Mouse (Mus musculus) limb, embryonic 12.5 days (tissue): Measurements from ENCODE around the gene Mapt. TPM values are rescaled to one million over a fixed set of nuclear protein-coding genes. Genes with fewer than 3 reads are reported as not detected.
"Not testable (repeated sequence)": the region's sequence is repeated elsewhere in the genome, so short reads cannot be mapped to it uniquely, and the experiment has no call there.

Source experiments
- ATAC-seq: fragments of 200-750 bp; cut with Nextera tagmentation; 2 replicates; pipeline ENCODE4 v1.8.0; 2017; ENCODE audit warnings: low read depth, moderate TSS enrichment; ENCODE audit not compliant: insufficient number of reproducible peaks, insufficient read depth, low FRiP score, low TSS enrichment
- H3K27ac ChIP-seq: fragments of 300-500 bp; sonication (generic); 2 replicates; pipeline ENCODE4 v1.5.1; 2016; ENCODE audit warnings: mild to moderate bottlenecking, moderate library complexity
- H3K27me3 ChIP-seq: fragments of 300-500 bp; sonication (generic); 2 replicates; pipeline ENCODE4 v1.6.1; 2016; ENCODE audit warnings: mild to moderate bottlenecking, moderate library complexity
- H3K36me3 ChIP-seq: fragments of 300-500 bp; sonication (generic); 2 replicates; pipeline ENCODE4 v1.6.1; 2016; ENCODE audit warnings: mild to moderate bottlenecking, moderate library complexity
- H3K4me1 ChIP-seq: fragments of 300-500 bp; sonication (generic); replicated peaks from 2 replicates; pipeline ENCODE4 v1.6.1; 2016
- H3K4me2 ChIP-seq: fragments of 300-500 bp; sonication (generic); 2 replicates; pipeline ENCODE4 v1.6.1; 2016; ENCODE audit warnings: mild to moderate bottlenecking, moderate library complexity
- H3K4me3 ChIP-seq: fragments of 300-500 bp; sonication (generic); replicated peaks from 2 replicates; pipeline ENCODE4 v1.5.1; 2016; ENCODE audit warnings: mild to moderate bottlenecking
- H3K9ac ChIP-seq: fragments of 300-500 bp; sonication (generic); replicated peaks from 2 replicates; pipeline ENCODE4 v1.6.1; 2016; ENCODE audit warnings: mild to moderate bottlenecking, moderate library complexity
- H3K9me3 ChIP-seq: fragments of 300-500 bp; sonication (generic); 2 replicates; pipeline ENCODE4 v1.6.1; 2016; ENCODE audit warnings: mild to moderate bottlenecking, moderate library complexity
- WGBS: fragments of 180-500 bp; shearing (Covaris S2); methylation state at CpG from one replicate; pipeline ENCODE4 v1.1.7; 2016; 5-methylcytosine and 5-hydroxymethylcytosine counted together
- polyA plus RNA-seq: library from polyadenylated mRNA; unstranded; fragments of >200 nt; fragmentation: Nextera tagmentation; extraction: Ambion mirVana; gene quantifications from 2 replicates; pipeline ENCODE4 v1.2.1, GENCODE M21; 2016

Mapt gene
- polyA plus RNA-seq, 1 experiment from 2014 or later: 3.0 TPM

- H3K27me3 ChIP-seq: peaks cover 87% of the 10 kb centered on the region
- ATAC-seq: no peak
- peak overlapping the region; percentile 2; the same call in 1 of the 2 replicates for H3K4me2 ChIP-seq
- WGBS: 2% methylated on average over 30 of the region's 30 CpGs
- H3K4me3 ChIP-seq: 0 out of 2 replicates have a peak overlapping the region, but pooled peaks have one; percentile 6
- peaks cover 24% of the 10 kb centered on the region for H3K4me1 ChIP-seq
- no peaks in the 10 kb centered on the region for H3K36me3 ChIP-seq
- no peaks in the 10 kb centered on the region for H3K9me3 ChIP-seq
- H3K9ac ChIP-seq: no peak overlapping the region
- no peak overlapping the region for H3K27ac ChIP-seq
These were observed 2.5 kb downstream of the Mapt start for GRCm38 (mm10) chr11:104233574-104234206.

- 49% methylated on average over 6 of the region's 6 CpGs for WGBS
- no peak overlapping the region for H3K4me2 ChIP-seq
- H3K4me3 ChIP-seq: no peak overlapping the region
- peaks cover 24% of the 10 kb centered on the region for H3K4me1 ChIP-seq
- H3K36me3 ChIP-seq: no peaks in the 10 kb centered on the region
- peaks cover 78% of the 10 kb centered on the region for H3K27me3 ChIP-seq
- no peak overlapping the region for H3K9ac ChIP-seq
- H3K9me3 ChIP-seq: no peaks in the 10 kb centered on the region
- H3K27ac ChIP-seq: no peak overlapping the region
- no peak for ATAC-seq
These were observed 3.5 kb downstream of the Mapt start for GRCm38 (mm10) chr11:104234680-104235079.

GRCm38 (mm10) chr11:104235881-104236280, 4.7 kb downstream of the Mapt start:
- H3K9me3 ChIP-seq: no peaks in the 10 kb centered on the region
- H3K36me3 ChIP-seq: no peaks in the 10 kb centered on the region
- no peak overlapping the region for H3K9ac ChIP-seq
- no peak overlapping the region for H3K27ac ChIP-seq
- no peak overlapping the region for H3K4me3 ChIP-seq
- WGBS: 72% methylated on average over 2 of the region's 2 CpGs
- no peak overlapping the region for H3K4me2 ChIP-seq
- ATAC-seq: no peak
- H3K27me3 ChIP-seq: peaks cover 71% of the 10 kb centered on the region
- peaks cover 20% of the 10 kb centered on the region for H3K4me1 ChIP-seq

GRCm38 (mm10) chr11:104237226-104237625, 6.0 kb downstream of the Mapt start:
- no peak overlapping the region for H3K9ac ChIP-seq
- H3K36me3 ChIP-seq: no peaks in the 10 kb centered on the region
- no peak overlapping the region for H3K4me3 ChIP-seq
- peaks cover 58% of the 10 kb centered on the region for H3K27me3 ChIP-seq
- ATAC-seq: no peak
- no peak overlapping the region for H3K27ac ChIP-seq
- 77% methylated on average over 7 of the region's 7 CpGs for WGBS
- H3K4me1 ChIP-seq: peaks cover 14% of the 10 kb centered on the region
- no peak overlapping the region for H3K4me2 ChIP-seq
- H3K9me3 ChIP-seq: no peaks in the 10 kb centered on the region

- Histone ChIP-seq H3K27me3 (peaks cover 49% of the 10 kb centered on the region), H3K36me3 (no peaks in the 10 kb centered on the region), H3K4me1 (peaks cover 5% of the 10 kb centered on the region; the same call in 1 of the 2 replicates), H3K4me2 (no peak overlapping the region), H3K4me3 (no peak overlapping the region), H3K9me3 (no peaks in the 10 kb centered on the region), H3K27ac (no peak overlapping the region), H3K9ac (no peak overlapping the region)
- 62% methylated on average over 12 of the region's 13 CpGs for WGBS
- ATAC-seq: no peak
These were observed 7.0 kb downstream of the Mapt start for GRCm38 (mm10) chr11:104237958-104238747.

- not testable (repeated sequence) for H3K4me1 ChIP-seq, H3K27ac ChIP-seq, H3K4me3 ChIP-seq, H3K9ac ChIP-seq, H3K36me3 ChIP-seq, ATAC-seq, H3K9me3 ChIP-seq, H3K4me2 ChIP-seq, H3K27me3 ChIP-seq
- 82% methylated on average over 6 of the region's 6 CpGs for WGBS
These were observed 14.3 kb downstream of the Mapt start for GRCm38 (mm10) chr11:104245478-104245877.

- WGBS: 20% methylated on average over 6 of the region's 6 CpGs
- Histone ChIP-seq H3K9me3 (no peaks in the 10 kb centered on the region), H3K27ac (no peak overlapping the region), H3K4me2 (no peak overlapping the region), H3K27me3 (peaks cover 3% of the 10 kb centered on the region; the same call in 1 of the 2 replicates), H3K4me3 (no peak overlapping the region), H3K36me3 (no peaks in the 10 kb centered on the region), H3K9ac (no peak overlapping the region), H3K4me1 (0 out of 2 replicates have a peak, but pooled peaks cover 5% of the 10 kb centered on the region)
- no peak for ATAC-seq
These were observed 15.0 kb downstream of the Mapt start for GRCm38 (mm10) chr11:104246171-104246694.

GRCm38 (mm10) chr11:104247141-104247717, 16.0 kb downstream of the Mapt start:
- WGBS: 71% methylated on average over 6 of the region's 6 CpGs
- H3K36me3 ChIP-seq: no peaks in the 10 kb centered on the region
- no peak for ATAC-seq
- H3K27ac ChIP-seq: no peak overlapping the region
- no peaks in the 10 kb centered on the region for H3K9me3 ChIP-seq
- no peak overlapping the region for H3K9ac ChIP-seq
- no peak overlapping the region for H3K4me2 ChIP-seq
- H3K4me3 ChIP-seq: no peak overlapping the region
- peaks cover 3% of the 10 kb centered on the region; the same call in 1 of the 2 replicates for H3K27me3 ChIP-seq
- H3K4me1 ChIP-seq: 0 out of 2 replicates have a peak, but pooled peaks cover 5% of the 10 kb centered on the region

- H3K9me3 ChIP-seq: no peaks in the 10 kb centered on the region
- H3K4me1 ChIP-seq: 0 out of 2 replicates have a peak, but pooled peaks cover 5% of the 10 kb centered on the region
- H3K9ac ChIP-seq: no peak overlapping the region
- H3K27ac ChIP-seq: no peak overlapping the region
- no peak overlapping the region for H3K4me3 ChIP-seq
- no peak for ATAC-seq
- 70% methylated on average over 8 of the region's 8 CpGs for WGBS
- peaks cover 3% of the 10 kb centered on the region; the same call in 1 of the 2 replicates for H3K27me3 ChIP-seq
- H3K4me2 ChIP-seq: no peak overlapping the region
- H3K36me3 ChIP-seq: no peaks in the 10 kb centered on the region
These were observed 18.2 kb downstream of the Mapt start for GRCm38 (mm10) chr11:104249420-104249819.

GRCm38 (mm10) chr11:104251121-104251520, 19.9 kb downstream of the Mapt start:
- Histone ChIP-seq H3K9me3 (no peaks in the 10 kb centered on the region), H3K4me3 (no peak overlapping the region), H3K36me3 (no peaks in the 10 kb centered on the region), H3K27ac (no peak overlapping the region), H3K27me3 (peaks cover 3% of the 10 kb centered on the region; the same call in 1 of the 2 replicates), H3K9ac (no peak overlapping the region), H3K4me2 (no peak overlapping the region), H3K4me1 (0 out of 2 replicates have a peak, but pooled peaks cover 3% of the 10 kb centered on the region)
- no peak for ATAC-seq
- 59% methylated on average over 6 of the region's 6 CpGs for WGBS

- H3K27ac ChIP-seq: no peak overlapping the region
- H3K27me3 ChIP-seq: peaks cover 2% of the 10 kb centered on the region; the same call in 1 of the 2 replicates
- ATAC-seq: no peak
- no peak overlapping the region for H3K4me3 ChIP-seq
- no peaks in the 10 kb centered on the region for H3K36me3 ChIP-seq
- 68% methylated on average over 3 of the region's 3 CpGs for WGBS
- no peak overlapping the region for H3K9ac ChIP-seq
- H3K9me3 ChIP-seq: no peaks in the 10 kb centered on the region
- no peak overlapping the region for H3K4me2 ChIP-seq
- H3K4me1 ChIP-seq: no peaks in the 10 kb centered on the region
These were observed 20.9 kb downstream of the Mapt start for GRCm38 (mm10) chr11:104252094-104252493.
